Mouse (Mus musculus): ENCODE measurements around the gene Paqr3. TPM values are rescaled to one million over a fixed set of nuclear protein-coding genes. Genes with fewer than 3 reads are reported as not detected.

Gene Paqr3
- total RNA-seq, 2 experiments from 2014 or later: 2.4 to 3.5 TPM

DNA sequence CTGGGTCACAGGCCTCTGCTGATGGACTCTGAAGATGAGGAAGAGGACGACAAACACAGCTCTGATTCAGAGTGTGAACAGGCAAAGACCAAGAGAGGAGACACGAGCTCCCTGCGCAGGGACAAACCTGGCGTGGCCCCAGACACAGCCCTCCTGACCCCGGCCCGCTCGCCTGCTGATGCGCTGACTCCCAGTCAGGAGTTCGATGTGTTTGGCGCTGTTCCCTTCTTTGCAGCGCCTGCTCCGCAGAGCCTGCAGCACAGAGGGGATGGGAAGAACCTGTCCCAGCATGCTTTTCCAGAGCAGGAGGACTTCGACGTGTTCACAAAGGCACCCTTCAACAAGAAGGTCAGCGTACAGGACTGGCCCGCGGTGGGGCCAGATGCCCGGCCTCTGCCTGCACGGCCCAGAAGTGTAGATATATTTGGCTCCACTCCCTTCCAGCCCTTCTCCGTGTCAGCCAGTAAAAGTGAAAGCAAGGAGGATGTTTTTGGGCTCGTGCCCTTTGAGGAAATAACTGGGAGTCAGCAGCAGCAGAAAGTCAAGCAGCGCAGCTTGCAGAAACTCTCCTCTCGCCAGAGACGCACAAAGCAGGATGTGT lies 24.3 kb downstream of the Paqr3 start:
- intact Hi-C loops (cut with DNase I): no loop called here
- peak; percentile 53 to 54 for DNase-seq

DNA sequence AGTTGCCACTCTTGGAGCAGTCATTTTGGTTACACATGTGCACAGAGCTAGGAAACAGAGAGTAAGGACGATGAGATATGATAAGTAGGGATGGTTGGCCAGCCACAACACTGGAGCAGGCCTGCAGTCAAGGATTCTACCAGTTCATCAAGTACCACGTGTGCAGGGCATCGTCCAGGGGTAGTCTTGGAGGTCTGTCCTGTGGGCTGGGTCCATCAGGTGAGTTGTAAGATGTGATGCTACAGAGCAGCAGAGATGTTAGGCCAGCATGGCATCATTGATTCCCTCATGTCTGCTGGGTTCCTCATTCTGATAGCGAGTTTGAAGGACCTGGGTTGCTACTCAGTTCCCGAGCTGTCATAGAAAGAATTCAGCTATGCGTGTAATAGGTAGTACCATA lies 26.3 kb downstream of the Paqr3 start:
- intact Hi-C loops (cut with DNase I): no loop called here
- no peak for DNase-seq

DNA sequence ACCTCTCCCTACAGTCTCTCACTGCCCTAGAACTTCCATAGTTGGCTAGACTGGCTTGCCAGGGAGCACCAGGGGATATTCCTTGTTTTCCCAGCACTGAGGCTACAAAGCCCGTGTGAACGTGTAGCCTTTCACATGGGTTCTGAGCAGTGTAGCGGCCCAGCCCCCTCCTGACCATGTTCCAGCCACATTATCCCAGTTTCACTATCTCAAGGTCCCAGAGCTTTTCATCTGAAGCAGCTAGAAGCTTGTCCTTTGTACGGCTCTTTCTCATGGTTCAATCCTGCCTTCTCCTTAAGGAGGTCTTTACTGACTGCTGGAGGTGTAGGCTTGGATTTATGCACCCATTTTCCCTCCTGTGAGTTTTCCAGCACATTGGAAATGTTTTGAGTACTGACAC lies 26.9 kb downstream of the Paqr3 start:
- DNase-seq: no peak
- intact Hi-C loops (cut with DNase I): no loop called here

DNA sequence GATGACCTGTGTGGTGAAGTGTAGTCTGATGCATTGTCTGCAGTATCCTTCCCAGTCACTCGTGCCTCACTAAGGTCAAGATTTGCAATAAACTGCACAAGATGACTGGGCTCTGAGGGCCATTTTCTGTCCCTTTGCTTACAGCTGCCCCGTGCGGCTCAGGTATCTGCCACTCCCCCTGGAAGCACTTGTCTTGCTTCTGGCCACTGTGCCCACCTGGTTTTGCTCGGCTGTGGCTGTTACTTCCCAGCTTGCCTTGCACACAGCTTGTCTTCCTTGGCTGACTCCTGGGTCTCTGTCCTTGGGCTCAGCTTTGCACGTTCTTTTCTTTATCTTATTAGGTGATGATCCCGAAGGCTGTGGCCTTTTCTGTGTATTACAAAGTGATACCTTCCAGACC lies 27.7 kb downstream of the Paqr3 start:
- intact Hi-C loops (cut with DNase I): no loop called here
- DNase-seq: no peak

DNA sequence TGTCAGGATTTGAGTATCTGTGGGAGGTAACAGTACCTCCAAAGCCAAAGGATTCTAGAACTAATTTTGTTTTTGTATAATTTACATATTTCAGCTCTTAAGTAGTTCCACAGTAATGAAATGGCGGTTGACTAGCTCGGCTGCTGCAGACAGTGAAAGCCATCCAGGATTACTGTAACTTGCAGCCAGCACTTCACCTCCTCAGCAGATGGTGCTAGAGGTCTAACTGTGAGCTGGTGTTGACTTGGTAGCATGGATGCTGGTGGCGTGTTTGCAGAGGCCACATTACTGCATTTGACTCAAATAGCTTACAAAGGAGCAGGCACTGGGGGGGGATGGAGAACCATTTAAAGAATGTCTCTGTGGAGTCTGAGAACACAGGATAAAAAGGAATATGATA lies 29.9 kb downstream of the Paqr3 start:
- DNase-seq: peak in 1 of 2 experiments; percentile 24
- intact Hi-C loops (cut with DNase I): no loop called here

DNA sequence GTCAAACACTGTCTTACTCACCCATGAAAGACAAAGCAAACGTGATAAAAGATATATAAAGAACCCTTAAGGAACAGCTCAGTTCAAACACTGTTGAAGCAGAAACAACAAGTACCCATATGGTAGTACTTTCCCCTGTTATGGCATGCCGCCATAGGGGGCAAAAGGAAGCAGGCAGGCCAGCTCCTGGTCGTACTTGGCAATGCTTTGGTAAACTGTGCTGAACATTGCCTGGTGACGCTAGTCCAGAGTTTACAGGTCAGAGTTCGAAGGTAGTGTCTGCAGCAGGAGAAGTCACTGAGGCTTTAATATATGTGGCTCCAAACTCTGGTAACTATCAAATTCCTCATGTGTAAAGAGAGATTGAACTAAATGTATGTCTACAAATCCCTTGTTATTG lies 32.8 kb downstream of the Paqr3 start:
- no peak for DNase-seq
- intact Hi-C loops (cut with DNase I): no loop called here

DNA sequence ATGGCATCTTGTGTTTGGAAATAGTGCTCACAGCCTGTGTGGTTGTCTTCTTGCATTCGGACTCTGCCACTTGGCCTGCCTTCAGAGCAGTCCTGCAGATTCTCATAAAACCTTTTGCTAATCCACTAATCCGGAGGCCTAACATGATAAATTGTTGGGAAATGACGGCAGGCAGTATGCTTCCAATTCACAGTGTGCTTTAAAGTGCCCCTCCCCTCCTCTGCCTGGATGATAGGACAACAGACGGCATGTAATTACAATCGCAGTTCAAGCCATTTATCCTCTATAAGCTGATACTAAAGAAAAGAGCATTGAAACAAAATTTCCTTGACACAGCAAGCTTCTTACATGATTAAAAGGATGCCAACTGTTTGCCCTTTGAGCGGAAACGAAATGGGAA lies 33.7 kb downstream of the Paqr3 start:
- intact Hi-C loops (cut with DNase I): no loop called here
- DNase-seq: no peak

DNA sequence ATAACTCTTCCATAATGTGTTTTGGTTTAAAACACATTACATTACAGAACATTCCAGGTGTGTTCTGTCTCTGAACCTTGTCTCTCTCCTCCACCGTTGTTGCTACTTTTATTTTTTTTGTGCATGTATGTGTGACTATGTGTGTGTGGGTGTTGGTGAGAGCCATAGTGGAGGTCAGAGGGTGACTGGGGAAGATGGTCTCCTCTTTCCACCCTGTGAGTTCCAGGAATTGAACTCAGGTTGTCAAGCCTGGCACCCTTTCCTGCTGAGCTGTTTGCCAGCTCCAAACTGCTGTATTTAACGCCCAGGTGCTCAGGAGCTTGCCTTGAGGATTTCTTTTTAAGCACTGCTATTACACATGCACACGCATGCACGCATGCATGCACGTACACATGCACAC lies 35.2 kb downstream of the Paqr3 start:
- intact Hi-C loops (cut with DNase I): no loop called here
- no peak for DNase-seq

DNA sequence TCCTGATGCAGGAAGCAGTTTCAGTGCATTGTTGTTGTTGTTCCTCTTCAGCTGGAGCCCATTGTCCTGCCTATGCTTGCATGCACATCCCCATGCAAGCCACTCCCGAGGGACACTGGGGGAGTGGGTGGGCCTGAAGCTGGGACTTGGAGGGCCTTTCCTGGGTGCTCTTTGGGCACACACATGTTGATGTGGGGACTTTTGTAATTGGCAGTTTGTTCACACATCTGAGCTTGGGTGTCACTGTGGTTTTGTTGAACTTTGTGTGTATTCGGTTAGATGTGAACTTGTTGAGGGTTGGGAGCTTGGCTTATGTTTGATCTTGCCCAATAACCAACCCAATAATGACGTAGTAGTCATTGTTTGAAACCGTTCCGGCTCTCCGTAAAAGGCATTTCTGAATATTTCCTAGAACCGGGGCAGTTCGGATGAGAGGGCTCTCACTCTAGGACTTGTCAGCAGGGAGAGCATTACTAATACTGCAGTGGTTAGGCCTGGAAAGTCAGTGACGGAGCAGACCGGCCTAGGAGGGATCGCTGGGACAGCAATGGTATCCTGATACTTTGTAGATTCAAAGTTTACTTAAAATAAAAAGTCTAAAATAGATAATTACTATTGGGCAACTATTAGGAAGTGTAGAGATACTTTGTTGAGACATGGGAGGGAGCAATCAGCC lies 35.8 kb downstream of the Paqr3 start:
- intact Hi-C loops (cut with DNase I): no loop called here
- no peak for DNase-seq

DNA sequence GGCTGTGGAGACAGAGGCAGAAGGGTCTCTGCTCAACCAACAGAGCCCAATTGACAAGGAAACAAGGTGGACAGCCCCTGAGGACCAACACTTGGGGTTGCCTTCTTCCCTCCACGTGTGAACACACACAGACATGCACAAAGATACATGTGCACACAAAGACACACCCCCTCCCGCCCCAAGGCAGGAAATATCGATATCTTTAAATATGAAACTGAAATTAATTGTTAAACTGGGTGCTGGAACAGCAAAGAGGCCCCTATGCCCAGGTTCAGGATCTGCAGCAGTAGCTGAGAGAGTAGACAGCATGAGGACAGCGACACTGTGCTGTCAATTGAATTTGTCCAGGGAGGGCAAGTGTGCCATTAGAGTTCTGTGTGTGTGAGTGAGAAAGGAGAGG lies 45.6 kb downstream of the Paqr3 start:
- intact Hi-C loops (cut with DNase I): no loop called here
- no peak for DNase-seq

DNA sequence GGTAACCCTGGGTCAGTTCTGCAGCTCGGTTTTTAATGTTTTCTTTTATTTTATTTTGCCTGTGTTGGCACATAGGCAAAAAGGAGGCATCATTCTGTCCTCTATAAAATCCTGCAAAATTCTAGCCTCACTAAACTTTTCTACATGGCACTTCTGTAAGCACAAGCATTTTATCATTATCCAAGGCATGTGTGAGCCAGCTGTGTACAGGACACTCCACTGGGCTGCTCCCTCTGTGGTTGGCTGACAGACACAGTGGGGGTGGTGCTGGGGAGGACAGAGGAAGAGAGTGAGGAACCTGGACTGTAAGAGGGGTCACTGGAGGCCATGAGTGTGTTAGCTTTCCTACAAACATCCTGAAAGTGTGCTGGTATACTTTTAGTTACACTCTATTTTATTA lies 49.4 kb downstream of the Paqr3 start:
- DNase-seq: no peak
- intact Hi-C loops (cut with DNase I): no loop called here

DNA sequence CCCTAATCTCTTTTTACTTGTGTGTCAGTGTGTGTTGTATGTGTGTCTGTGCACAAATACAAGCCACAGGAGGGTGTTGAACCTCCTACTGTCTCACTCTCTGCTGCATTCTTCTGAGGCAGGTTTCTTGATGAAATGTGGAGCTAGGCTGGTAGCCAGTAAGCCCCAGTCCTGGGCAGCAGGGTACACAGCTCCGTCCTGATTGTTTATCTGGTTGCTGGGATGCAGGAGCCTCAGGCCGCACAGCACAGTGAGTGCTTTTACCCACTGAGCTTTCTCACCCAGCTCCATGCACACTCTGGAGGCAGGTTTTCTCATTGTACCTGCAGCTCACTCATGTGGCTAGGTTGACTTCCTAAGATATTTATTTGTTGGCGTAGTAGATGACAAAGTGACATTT lies 50.5 kb downstream of the Paqr3 start:
- intact Hi-C loops (cut with DNase I): no loop called here
- DNase-seq: no peak

DNA sequence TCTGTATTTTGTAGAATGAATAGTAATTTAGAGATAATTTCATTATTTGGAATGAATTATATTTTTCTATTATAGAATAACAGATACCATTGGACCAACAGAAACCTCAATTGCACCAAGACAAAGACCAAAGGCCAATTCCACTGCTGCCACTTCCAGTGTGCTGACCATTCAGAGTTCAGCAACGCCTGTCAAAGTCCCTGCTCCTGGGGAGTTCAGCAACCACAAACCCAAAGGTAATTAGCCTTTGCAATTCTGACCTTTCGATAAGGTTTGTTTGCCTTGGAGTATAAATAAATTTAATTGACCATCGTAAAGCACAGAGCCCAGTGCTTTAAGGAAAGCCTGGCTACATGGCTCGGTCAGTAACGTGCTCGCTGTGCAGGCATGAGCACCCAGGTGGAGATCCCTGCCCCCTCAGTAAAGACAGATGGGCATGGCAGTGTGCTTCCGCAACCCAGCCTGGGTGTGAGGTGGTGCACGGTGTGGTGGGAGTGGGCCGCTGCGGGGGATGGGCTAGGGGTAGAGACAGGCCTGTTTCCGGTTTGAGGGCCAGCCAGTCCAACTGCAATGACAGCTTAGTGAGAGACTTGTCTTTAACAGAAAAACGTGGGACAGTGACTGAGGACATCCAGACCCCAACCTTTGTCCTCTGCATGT lies 54.5 kb downstream of the Paqr3 start:
- intact Hi-C loops (cut with DNase I): loop anchor here (5.0 kb wide), 2 partner anchors 180 to 790 kb away; no protein-coding TSS in a partner anchor

DNA sequence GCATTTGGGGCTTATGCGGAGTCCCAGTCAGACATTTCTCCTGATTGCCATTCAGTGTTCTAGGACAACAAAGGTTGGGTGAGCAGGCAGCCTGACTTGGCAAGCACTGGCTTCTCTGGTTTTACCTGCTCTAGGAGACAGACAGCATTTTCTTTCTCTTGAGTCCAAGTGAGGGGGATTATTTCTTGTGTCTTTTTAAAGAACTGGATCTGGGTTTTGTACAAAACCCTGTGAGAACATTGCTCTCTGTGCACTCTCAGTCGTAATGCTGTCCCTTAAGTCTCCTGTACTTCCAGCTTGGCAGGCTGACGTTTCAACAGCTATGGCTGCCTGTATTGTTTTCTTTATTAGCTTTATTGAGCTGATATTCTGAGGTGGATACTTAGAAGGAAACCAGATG lies 55.0 kb downstream of the Paqr3 start:
- intact Hi-C loops (cut with DNase I): loop anchor here (5.0 kb wide), 2 partner anchors 179 to 789 kb away; no protein-coding TSS in a partner anchor
- DNase-seq: no peak

More for the DNA sequence above, 54.5 kb downstream of the Paqr3 start:
- no peak for DNase-seq

DNA sequence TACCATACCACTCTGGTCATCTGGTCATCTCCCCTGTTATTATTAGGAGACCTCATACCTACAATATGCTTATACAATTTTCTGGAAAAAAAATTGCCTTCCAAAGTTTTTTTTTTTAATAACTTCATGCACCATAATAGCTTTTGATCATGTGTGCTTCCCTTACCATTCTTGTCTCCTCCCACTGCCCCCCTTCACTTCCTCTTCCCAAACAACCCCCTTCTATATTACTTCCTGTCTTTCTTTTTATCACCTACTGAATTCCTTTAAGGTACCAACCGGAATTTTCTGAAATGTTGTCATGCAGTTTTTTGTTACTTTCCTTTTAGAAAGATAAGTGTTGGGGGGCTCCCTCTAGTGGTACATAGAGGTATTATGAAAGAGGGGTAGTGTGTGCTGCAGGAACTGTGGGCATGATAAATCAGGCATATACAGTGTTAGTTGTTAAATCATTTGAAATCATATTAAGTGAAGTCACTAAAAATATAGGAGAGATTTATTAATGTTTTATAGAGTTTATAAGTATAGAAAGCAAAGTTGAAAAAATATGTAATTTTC lies 55.8 kb downstream of the Paqr3 start:
- peak; percentile 57 to 76 for DNase-seq
- intact Hi-C loops (cut with DNase I): loop anchor here (1.0 to 5.0 kb wide), 4 partner anchors 57 to 788 kb away; no protein-coding TSS in a partner anchor

DNA sequence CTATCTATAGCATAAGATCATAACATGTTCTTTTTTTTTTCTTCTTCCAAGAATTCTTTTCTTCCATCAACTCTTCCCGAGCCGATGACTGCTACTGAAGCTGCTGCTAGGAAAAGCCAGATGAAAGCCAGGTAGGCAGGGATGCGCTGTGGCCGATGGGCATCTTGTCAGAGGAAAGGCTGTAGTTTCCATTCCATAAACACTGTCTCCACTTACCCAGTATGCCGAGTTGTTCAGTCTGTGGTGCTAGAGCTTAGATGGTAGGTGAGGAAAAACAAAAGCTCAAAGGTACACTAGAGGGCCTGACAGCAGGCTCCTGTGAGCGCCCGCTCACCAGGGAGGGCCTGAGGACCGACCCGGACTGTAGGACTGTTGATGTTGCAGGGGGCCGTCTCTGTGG lies 56.6 kb downstream of the Paqr3 start:
- intact Hi-C loops (cut with DNase I): loop anchor here (1.0 to 5.0 kb wide), 4 partner anchors 56 to 788 kb away; no protein-coding TSS in a partner anchor
- DNase-seq: no peak

DNA sequence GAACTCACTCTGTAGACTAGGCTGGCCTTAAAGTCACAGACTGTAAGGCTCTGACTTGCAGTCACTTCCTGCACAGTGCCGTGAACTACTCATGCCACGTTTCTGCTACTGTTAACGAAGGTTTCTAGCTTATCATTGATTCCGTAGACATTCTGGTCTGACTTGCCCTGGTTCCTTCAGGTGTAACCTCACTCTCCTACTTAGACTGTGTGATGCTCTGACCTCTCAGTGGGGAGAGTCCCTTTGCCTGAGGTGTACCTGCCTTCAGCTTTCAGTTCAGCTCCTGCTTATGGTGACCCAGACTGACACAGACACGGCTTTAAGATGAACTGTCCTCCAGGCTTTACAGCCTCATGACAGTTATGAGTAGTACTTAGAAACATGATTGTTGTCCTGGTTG lies 57.2 kb downstream of the Paqr3 start:
- intact Hi-C loops (cut with DNase I): loop anchor here (2.0 kb wide), 1 partner anchor 55 kb away; no protein-coding TSS in a partner anchor

DNA sequence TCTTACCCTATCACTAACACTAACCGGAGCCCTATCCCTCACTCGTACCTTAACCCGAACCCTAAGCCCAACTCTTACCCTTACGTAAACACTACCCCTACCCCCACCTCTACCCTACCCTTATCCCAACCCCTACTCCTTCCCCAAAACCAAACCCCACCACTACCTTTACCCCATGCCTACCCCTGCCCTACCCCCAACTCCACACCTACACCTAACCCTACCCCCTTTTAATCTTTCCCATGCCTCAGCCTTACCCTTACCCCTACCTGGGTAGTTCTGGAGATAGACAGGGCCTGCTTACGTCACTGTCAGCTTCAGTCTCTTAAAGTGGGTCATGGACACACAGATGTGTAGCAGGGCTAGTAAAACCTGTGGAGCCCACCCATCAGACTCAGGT lies 62.5 kb downstream of the Paqr3 start:
- intact Hi-C loops (cut with DNase I): no loop called here
- DNase-seq: no peak

More for the DNA sequence above, 57.2 kb downstream of the Paqr3 start:
- no peak for DNase-seq

DNA sequence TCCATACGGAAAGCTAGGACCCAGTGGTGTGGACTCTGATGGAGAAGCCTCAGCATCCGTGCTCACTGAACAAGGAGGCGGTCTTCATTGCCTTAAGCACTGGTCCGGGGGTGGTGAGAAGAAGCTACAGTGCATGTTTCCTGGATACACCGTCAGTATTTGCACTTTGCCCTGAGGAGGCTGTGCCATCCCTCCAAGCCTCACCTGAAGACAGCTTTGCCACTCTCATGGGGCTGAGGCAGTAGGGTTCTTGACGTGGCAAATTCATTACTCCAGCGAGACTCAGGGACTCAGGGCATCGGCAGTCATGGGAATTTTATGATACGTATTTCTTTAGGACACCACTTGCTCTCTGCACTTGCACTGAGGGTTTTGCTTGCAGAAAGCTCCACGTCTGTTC lies 64.7 kb downstream of the Paqr3 start:
- DNase-seq: no peak
- intact Hi-C loops (cut with DNase I): no loop called here

DNA sequence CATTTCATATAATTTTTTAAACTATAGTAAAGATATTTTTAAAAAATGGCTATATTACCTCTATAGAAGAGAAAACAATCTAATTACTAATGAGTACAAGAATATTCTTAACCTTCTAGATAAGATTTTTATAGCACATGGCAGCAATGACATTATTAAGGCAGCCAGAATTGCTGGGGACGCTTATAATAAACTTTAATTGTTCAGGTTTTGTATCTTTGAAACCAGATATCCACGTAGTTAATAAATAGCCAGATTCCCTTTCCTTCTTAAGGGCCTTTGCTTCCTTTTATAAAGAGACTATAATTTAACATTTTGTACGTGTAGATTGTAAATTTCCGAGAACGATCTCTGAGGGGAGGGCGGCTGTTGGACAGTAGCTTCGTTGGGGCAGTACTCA lies 66.1 kb downstream of the Paqr3 start:
- no peak for DNase-seq
- intact Hi-C loops (cut with DNase I): no loop called here
